Comparison of ENCODE assay signal across 9 mouse cellular contexts in genomic region chr5:135868653-135869052, GRCm38 (mm10). TPM values are rescaled to one million over a fixed set of nuclear protein-coding genes. Genes with fewer than 3 reads are reported as not detected.
DNase-seq lines count a peak whose midpoint lies in the region; ATAC-seq and TF ChIP-seq lines count a peak whose summit lies in the region.
"Had no signal": no experiment of that assay in that cellular context is flagged by ENCODE, and none has a peak within 500 bp of the region (broad histone marks: within the 10 kb centered on the region; RNA-seq: fewer than 3 reads in every experiment).

No protein-coding gene starts in this region.

- H3K4me1 ChIP-seq in kidney, embryonic 14.5 days (ENCODE audit: control insufficient read depth, insufficient read depth, low read length), result peaks cover 11% of the 10 kb centered on the region
- peaks cover 19% of the 10 kb centered on the region for H3K4me1 ChIP-seq in embryonic facial prominence, embryonic 12.5 days
- peaks cover 11% of the 10 kb centered on the region for H3K4me1 ChIP-seq in hindbrain, embryonic 16.5 days (ENCODE audit: control insufficient read depth, insufficient read depth, low read depth, low read length)
- peaks cover 11% of the 10 kb centered on the region; the same call in 1 of the 2 replicates for H3K4me1 ChIP-seq in midbrain, postnatal 0 days (ENCODE audit: insufficient read depth, low read length)

- ATAC-seq in kidney, embryonic 14.5 days (ENCODE audit: low FRiP score, low TSS enrichment), result no peak
- ATAC-seq in embryonic facial prominence, embryonic 12.5 days (ENCODE audit: insufficient number of reproducible peaks, insufficient read depth, low FRiP score, low TSS enrichment), result no peak
- no peak for ATAC-seq in hindbrain, embryonic 16.5 days
- peak; percentile 38; the same call in 1 of the 2 replicates for ATAC-seq in midbrain, postnatal 0 days (ENCODE audit: low FRiP score)
- ATAC-seq in activated CD4-positive, CD25-positive, alpha-beta regulatory T cell, adult 4 months, result no peak

- H3K4me3 ChIP-seq in kidney, embryonic 14.5 days (ENCODE audit: low read length), result peak overlapping the region; percentile 48
- H3K4me3 ChIP-seq in embryonic facial prominence, embryonic 12.5 days, result peak overlapping the region; percentile 49
- peak overlapping the region; percentile 50 for H3K4me3 ChIP-seq in hindbrain, embryonic 16.5 days (ENCODE audit: low read length)
- H3K4me3 ChIP-seq in midbrain, postnatal 0 days (ENCODE audit: low read depth, low read length), result peak overlapping the region; percentile 42

- no peak for TF ChIP-seq CTCF in midbrain, postnatal 0 days (IDR thresholded peaks at IDR 0.05)

- H3K27ac ChIP-seq in kidney, embryonic 14.5 days (ENCODE audit: low read depth, low read length), result no peak overlapping the region
- no peak overlapping the region for H3K27ac ChIP-seq in embryonic facial prominence, embryonic 12.5 days
- peak overlapping the region; percentile 54; the same call in 1 of the 2 replicates for H3K27ac ChIP-seq in hindbrain, embryonic 16.5 days (ENCODE audit: low read depth, low read length)
- H3K27ac ChIP-seq in midbrain, postnatal 0 days (ENCODE audit: low read depth, low read length), result peak overlapping the region; percentile 63

- H3K36me3 ChIP-seq in kidney, embryonic 14.5 days (ENCODE audit: control insufficient read depth, insufficient read depth, low read length), result no peaks in the 10 kb centered on the region
- no peaks in the 10 kb centered on the region for H3K36me3 ChIP-seq in embryonic facial prominence, embryonic 12.5 days
- no peaks in the 10 kb centered on the region for H3K36me3 ChIP-seq in hindbrain, embryonic 16.5 days (ENCODE audit: control insufficient read depth, insufficient read depth, low read length)
- H3K36me3 ChIP-seq in midbrain, postnatal 0 days (ENCODE audit: insufficient read depth, low read length), result peaks cover 5% of the 10 kb centered on the region
- H3K36me3 ChIP-seq: G1E had no signal

- 2% methylated on average over 27 of the region's 27 CpGs for WGBS in kidney, embryonic 14.5 days
- 2% methylated on average over 27 of the region's 27 CpGs for WGBS in embryonic facial prominence, embryonic 12.5 days
- WGBS in hindbrain, embryonic 16.5 days, result 6% methylated on average over 27 of the region's 27 CpGs
- 8% methylated on average over 27 of the region's 27 CpGs for WGBS in midbrain, postnatal 0 days

- peaks cover 49% of the 10 kb centered on the region for H3K27me3 ChIP-seq in kidney, embryonic 14.5 days (ENCODE audit: control insufficient read depth, insufficient read depth, low read length)
- peaks cover 80% of the 10 kb centered on the region for H3K27me3 ChIP-seq in embryonic facial prominence, embryonic 12.5 days
- peaks cover 3% of the 10 kb centered on the region; the same call in 1 of the 2 replicates for H3K27me3 ChIP-seq in hindbrain, embryonic 16.5 days (replicated peaks; ENCODE audit: control insufficient read depth, insufficient read depth, low read length)
- no peaks in the 10 kb centered on the region for H3K27me3 ChIP-seq in midbrain, postnatal 0 days (ENCODE audit: insufficient read depth, low read length)

- H3K9me3 ChIP-seq in kidney, embryonic 14.5 days (ENCODE audit: control insufficient read depth, low read length), result no peaks in the 10 kb centered on the region
- no peaks in the 10 kb centered on the region for H3K9me3 ChIP-seq in embryonic facial prominence, embryonic 12.5 days
- no peaks in the 10 kb centered on the region for H3K9me3 ChIP-seq in hindbrain, embryonic 16.5 days (ENCODE audit: control insufficient read depth, low read length)
- H3K9me3 ChIP-seq in midbrain, postnatal 0 days (ENCODE audit: low read length), result no peaks in the 10 kb centered on the region

- H3K9ac ChIP-seq in kidney, embryonic 14.5 days (ENCODE audit: low read depth, low read length), result no peak overlapping the region; the same call in 1 of the 2 replicates
- peak overlapping the region; percentile 53; the same call in 1 of the 2 replicates for H3K9ac ChIP-seq in embryonic facial prominence, embryonic 12.5 days
- H3K9ac ChIP-seq in hindbrain, embryonic 16.5 days (ENCODE audit: low read depth, low read length), result peak overlapping the region; percentile 76
- peak overlapping the region; percentile 77 for H3K9ac ChIP-seq in midbrain, postnatal 0 days (replicated peaks; ENCODE audit: low read length, poor library complexity, severe bottlenecking)

- DNase-seq in kidney, postnatal 14 days, result no peak
- DNase-seq in midbrain, postnatal 0 days (ENCODE audit: low spot score), result no peak
- no peak for DNase-seq in cerebellum, postnatal 36 days
- no peak for DNase-seq in frontal cortex, postnatal 10 days (ENCODE audit: low spot score in 2 of 2)

- H3K4me2 ChIP-seq in kidney, embryonic 14.5 days (replicated peaks; ENCODE audit: low read depth, low read length), result peak overlapping the region; percentile 87
- peak overlapping the region; percentile 92 for H3K4me2 ChIP-seq in embryonic facial prominence, embryonic 12.5 days (replicated peaks)
- H3K4me2 ChIP-seq in hindbrain, embryonic 16.5 days (ENCODE audit: low read length), result peak overlapping the region; percentile 80
- H3K4me2 ChIP-seq in midbrain, postnatal 0 days (ENCODE audit: low read depth, low read length, poor library complexity, severe bottlenecking), result peak overlapping the region; percentile 64

RNA-seq across cellular contexts. Expression of gene Hspb1, which starts 19.1 kb away (rescaled TPM):
- polyA plus RNA-seq in kidney, embryonic 14.5 days (2014; fragmentation: Nextera tagmentation; extraction: Ambion mirVana), result 32.4 and 36.9 TPM in 2 replicates
- polyA plus RNA-seq in embryonic facial prominence, embryonic 12.5 days (2016; fragmentation: Nextera tagmentation; extraction: Ambion mirVana), result 67.9 and 74.8 TPM in 2 replicates
- polyA plus RNA-seq in hindbrain, embryonic 16.5 days (2015; fragmentation: Nextera tagmentation; extraction: Ambion mirVana), result 15.6 and 29.6 TPM in 2 replicates
- total RNA-seq in midbrain, postnatal 0 days (2014; rRNA removed), result 26.2 and 28.8 TPM in 2 replicates
- polyA plus RNA-seq in midbrain, postnatal 0 days (2015; fragmentation: Nextera tagmentation; extraction: Ambion mirVana), result 19.2 and 19.3 TPM in 2 replicates
- not detected for polyA plus RNA-seq in activated CD4-positive, CD25-positive, alpha-beta regulatory T cell, adult 4 months (2017; shearing (Covaris generic))
- total RNA-seq: G1E had no signal
- polyA plus RNA-seq: G1E had no signal

Comparison
In these comparisons a context has a peak if more than half of its experiments do, and no peak if none do; other contexts are left out.
1. H3K27ac ChIP-seq: peak in hindbrain, embryonic 16.5 days (single experiment) and midbrain, postnatal 0 days (single experiment); none in kidney, embryonic 14.5 days (single experiment) and embryonic facial prominence, embryonic 12.5 days (single experiment).
2. RNA of gene Hspb1, which starts 19.1 kb away (polyA plus RNA-seq): 67.9 to 74.8 TPM in embryonic facial prominence, embryonic 12.5 days, 32.4 to 36.9 TPM in kidney, embryonic 14.5 days, 19.2 to 19.3 TPM in midbrain, postnatal 0 days and 15.6 to 29.6 TPM in hindbrain, embryonic 16.5 days; not detected in activated CD4-positive, CD25-positive, alpha-beta regulatory T cell, adult 4 months; every median in the first group is over 10 times any median in the second.
3. Peak in every context shown above with its lines, with median percentiles within 50 percentile points of each other: H3K4me2 ChIP-seq and H3K4me3 ChIP-seq.